Mouse (Mus musculus) spleen, postnatal 10 days (tissue): ENCODE results near the gene Xrn2.
"Not testable (repeated sequence)": the region's sequence is repeated elsewhere in the genome, so short reads cannot be mapped to it uniquely, and the experiment has no call there.

ENCODE experiments used
- DNase-seq, 2 experiments: peaks; one replicate each; pipeline ENCODE4 v3.0.0; 2021 to 2022; ENCODE audit warnings: low spot score in 2 of 2

Xrn2 gene

DNA sequence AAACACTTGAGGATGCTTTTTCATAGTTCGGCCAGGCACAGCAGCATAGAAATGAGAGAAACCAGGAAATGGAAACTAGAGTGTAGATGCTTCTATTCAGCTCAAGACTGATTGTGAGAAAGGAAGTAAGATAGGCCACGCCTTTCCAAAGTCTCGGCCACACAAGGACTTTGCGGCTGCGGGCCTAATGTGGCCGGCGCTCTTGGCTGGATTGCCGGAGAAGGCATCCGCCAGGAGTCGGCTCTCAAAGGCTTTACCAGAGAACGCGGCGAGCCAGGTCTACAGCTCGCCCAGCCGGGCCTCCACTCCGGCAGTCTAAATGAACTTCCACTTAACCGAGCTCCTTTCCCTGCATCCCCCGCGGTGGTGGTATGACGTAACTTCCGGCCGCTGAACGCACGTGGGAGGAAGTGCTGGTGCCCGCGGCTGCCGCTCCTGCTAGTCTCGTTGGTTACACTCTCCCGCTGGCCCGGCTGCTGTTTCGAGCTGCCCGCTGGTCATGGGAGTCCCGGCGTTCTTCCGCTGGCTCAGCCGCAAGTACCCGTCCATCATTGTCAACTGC lies at the start of gene Xrn2:
Xrn2 (plus strand) TSS at position 374 of the 562 bp plus-strand sequence.
- DNase-seq, result peak; percentile 88 to 95

DNA sequence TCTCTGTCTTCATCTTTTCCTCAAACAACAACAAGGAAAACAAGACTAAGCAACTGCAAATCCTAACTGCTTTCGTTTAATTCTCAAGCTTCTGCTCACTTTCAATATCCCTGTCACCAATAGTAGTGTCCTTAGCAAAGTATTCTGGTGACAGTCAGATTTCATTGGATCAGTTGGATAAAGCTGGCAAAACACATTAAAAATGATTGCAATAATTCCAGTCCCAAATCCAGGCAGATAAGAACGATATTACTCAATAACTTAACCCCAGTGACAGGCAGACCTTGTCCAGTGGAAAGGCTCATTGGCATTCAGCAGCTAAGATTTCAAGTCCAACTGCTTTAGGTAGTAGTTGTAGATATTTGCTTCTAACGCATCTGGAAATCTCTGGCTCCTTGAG lies 37.8 kb upstream of the Xrn2 start:
- no peak for DNase-seq

DNA sequence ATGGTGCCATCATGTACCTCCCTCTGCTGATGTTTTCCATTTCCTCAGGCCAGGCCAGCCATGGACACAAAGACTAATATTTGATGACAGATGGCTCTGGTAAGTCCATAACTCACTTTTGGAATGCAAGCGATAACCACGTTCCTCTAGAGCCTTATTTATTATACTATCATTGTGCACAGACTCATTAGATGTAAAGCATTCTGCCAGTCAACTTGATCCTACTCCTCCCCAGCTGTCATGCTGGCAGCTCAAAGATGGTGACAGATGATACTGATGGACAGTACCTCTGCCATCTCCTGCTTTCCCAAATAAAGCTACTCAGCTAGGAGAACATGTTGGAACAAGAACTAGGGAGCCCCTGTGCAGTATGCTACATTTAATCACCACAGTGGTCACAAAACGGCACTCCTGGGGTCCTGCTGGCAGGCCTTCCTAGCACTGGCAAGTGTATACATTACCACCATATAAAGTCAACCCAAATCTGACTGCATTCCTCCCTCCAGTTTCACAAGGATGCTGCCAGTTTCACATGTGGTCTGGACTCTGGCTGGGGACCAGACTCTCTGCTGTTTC lies 37.3 kb upstream of the Xrn2 start:
- DNase-seq, result no peak

DNA sequence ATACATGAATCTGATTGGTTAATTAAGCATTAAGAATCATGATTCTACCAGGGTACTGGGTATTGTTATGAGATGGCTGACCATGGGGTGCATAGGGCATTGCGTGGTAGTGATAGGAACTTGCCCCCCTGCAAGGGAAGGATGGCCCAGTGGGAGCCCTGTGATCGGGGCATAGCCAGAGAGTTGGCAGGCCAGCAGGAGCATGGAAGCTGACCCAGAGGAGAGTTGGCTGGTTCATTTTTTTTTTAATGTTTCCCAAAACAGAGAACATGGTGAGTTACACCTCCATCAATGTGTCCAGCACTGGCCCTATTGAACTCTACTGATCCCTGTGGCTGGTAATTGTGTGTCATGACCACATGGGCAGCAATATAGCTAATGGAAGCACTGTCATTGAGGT lies 30.0 kb upstream of the Xrn2 start:
- DNase-seq, result no peak

GRCm38 (mm10) chr2:146984831-146985230 lies 28.0 kb upstream of the Xrn2 start:
- no peak for DNase-seq

DNA sequence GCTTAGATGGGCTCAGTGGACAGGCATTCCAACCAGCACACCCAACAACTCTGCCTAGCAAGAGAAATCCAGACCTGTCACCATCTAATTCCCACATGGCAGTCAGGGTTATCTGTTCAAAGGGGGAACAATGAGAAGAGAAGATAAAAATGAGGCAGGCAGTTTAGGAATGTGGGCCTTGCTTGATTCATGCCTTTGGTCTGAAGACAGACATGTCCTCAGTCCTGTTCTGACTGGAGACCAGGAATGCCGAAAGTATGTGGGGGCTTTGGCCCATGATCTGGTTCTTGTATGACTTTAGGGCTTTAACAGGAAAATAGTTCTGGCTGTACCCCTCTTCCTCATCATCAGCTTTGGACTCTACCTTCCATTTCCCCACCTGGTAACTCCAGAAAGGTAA lies 27.0 kb upstream of the Xrn2 start:
- DNase-seq, result no peak

GRCm38 (mm10) chr2:146986429-146986828 lies 26.4 kb upstream of the Xrn2 start:
- DNase-seq, result no peak

GRCm38 (mm10) chr2:147007265-147007664 lies 5.5 kb upstream of the Xrn2 start:
- no peak for DNase-seq

DNA sequence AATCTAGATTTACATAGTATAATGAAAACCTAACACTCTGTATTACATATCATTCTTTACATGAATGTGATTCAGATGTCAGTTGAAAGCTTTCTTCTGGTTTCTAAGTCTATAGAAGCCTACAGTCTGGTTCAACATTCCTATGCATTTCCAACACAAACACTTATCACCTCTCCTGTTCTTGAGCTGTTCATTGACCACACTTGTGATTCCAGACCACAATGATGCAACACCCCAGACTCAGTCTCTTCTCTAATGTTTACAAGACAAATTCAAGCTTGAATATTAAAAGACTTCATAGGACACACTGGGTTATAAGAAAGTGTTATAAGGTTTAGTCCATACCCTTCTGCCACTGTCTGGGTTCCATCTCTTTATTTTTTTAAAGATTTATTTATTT lies 3.7 kb upstream of the Xrn2 start:
- no peak for DNase-seq

DNA sequence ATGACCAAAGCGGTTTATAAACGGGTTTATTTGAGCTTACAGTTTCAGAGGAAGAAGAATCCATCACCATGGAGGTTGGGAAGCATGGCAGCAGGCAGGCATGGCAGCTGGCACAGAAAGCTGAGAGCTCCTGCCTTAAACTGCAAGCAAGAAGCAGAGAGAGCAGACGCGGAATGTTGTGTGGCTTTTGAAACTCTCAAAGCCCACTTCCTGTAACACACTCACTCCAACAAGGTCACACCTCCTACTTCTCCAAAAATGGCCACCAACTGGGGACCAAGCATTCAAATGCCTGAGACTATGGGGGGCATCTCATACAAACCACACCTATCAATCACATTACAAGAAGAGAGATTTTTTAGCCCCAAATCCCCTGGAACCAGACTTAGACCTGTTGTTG lies 2.7 kb upstream of the Xrn2 start:
- DNase-seq, result peak in 1 of 2 experiments; percentile 21

DNA sequence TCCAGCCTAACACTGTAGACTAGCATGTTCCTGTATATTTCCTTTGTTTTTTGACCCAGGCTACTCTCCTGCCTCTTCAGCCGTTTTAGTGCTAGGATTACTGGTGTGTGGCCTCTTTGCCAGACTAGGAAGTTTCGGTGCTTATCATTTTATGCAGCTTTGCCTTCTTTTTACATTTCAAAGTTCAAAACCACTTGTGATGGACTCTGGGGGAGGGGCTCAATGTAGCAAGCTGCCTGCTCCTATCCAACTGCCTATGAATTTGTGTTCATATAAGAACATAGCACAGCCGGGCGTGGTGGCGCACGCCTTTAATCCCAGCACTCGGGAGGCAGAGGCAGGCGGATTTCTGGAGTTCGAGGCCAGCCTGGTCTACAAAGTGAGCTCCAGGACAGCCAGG lies 1.8 kb upstream of the Xrn2 start:
- DNase-seq, result no peak

DNA sequence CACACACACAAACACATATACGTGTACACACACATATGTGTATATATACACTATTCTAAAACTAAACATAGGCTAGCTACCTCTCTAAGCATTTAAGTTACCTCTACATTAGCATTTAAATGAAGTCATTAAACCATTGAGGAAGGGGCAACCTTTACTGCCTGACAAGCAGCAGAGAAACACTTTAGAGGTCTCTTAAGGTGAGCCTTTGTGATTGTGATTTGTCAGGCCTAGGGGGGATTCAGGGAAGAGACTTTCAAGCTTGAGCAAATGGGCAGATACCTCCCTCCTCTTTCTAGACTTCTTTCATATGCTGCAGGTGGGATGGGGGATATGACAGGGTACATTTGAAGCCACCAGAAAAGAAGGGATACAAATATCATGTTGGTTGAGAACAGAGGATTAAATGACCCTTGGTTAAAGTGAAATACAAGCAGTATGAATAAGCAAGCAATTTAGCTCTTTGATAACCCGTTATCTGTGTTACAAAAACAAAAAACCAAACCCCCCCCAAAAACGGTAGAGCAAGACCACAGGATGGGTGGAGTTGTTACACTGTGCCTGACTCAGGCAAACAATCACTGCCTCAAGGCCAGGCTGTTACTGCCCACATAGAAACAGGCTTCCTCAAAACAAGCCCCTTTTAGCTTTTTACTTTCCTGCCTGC lies 1.2 kb upstream of the Xrn2 start:
- peak in 1 of 2 experiments; percentile 42 for DNase-seq

DNA sequence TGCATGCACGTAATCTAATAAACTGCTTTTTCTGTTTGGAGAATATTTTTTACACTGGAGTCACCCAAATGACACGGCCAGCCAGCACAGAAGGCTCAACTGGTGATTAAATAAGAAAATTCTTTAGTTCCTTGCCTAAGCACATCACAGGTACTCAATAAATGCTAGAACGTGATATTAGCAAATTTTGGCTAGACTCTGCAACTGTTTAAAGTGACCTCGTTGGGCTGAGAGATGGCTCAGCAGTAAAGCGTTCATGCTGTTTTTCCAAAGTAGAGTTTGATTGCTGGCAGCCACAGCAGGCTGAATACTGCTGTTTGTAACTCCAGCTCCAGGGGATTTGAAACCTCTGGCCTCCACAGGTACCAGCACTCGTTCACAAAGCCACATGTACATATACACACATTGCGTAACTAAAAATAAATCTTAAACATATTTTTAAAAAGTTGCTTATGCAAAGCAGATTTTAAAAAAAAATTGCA lies 614 bp upstream of the Xrn2 start:
- DNase-seq, result peak; percentile 12 to 31

DNA sequence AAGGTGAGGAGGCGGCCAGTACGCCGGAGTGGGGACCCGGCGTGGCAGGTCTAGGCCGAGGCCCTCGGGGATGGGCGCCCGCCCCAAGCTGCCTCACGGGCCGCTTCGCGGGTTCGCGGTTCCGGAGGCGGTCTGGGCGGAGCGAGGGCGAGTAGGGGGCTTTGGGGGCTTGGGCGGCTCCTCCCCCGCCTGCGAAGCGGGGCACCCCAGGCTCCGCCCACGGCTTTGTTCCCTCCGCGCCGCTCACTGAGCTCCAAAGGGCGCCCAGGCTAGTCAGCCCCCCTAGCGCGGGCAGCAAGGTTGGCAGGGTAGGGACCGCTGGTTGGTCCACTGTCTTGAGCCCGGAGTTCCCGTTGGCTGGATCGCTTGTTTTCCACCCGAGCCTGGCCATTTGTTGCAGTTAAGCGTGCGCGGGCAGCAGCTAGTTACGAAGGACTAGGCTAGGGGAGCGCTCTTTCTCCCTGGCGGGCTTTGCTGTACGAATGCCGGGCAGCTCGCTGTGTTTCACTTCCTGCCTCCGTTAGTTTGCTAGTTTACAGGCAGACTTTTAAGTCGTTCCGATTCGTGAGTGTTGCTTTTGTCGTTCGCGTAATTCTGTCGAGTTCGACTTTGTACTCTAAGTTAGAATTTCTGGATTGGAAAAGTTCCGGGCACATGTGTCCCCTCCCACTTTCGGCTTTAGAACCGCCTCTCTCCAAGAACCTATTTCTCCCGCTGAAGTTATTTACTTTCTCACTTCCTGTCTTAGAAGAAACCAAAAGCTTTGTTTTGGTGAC lies 586 bp downstream of the Xrn2 start:
- DNase-seq, result peak; percentile 64 to 75

DNA sequence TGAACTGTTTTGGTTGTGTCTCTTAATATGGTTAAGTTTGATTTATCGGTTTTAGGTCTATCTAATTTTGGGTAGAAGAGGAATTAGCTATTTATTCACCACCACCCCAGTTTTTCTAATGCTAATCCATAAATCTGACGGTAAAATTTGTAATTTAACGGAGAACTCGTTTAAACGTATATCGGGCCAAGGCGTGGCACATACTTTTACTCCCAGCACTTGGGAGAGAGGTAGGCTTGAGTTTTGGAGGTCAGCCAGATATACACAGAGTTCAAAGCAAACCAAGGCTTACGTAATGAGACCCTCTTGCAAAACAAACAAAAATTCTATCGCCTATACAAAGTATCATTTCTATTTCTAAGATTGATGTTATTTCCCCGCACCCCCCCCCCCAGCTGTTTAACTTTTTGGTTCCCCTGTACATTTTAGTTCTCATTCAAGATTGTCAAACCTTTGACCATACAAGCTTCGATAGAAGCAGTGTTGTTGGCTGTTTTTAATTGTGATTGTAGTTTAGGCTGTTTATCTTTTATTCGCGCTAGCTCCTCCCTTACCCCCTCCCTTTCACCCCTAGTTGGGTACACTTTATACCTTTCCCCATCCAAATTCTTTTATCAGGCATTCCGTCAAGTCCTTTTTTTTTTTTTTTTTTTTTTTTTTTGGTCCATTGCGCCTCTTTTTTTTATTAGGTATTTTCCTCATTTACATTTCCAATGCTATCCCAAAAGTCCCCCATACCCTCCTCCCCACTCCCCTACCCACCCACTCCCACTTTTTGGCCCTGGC lies 1.5 kb downstream of the Xrn2 start:
- DNase-seq, result no peak

DNA sequence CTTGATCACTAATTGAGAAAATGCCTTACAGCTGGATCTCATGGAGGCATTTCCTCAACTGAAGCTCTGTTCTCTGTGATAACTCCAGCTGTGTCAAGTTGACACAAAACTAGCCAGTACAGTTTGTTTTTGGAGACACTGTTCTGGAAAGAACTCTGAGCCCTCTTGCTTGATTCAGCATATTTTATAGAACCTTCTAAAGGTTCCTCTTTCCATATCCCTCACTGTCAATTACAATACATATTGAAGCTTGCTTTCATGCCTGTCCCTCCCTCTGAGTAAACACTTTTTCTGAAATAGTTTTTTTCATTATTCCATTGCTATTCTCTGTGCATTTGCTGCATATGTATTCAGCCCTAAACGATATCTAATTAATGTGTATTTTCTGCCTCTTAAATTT lies 9.2 kb downstream of the Xrn2 start:
- DNase-seq, result not testable (repeated sequence)

DNA sequence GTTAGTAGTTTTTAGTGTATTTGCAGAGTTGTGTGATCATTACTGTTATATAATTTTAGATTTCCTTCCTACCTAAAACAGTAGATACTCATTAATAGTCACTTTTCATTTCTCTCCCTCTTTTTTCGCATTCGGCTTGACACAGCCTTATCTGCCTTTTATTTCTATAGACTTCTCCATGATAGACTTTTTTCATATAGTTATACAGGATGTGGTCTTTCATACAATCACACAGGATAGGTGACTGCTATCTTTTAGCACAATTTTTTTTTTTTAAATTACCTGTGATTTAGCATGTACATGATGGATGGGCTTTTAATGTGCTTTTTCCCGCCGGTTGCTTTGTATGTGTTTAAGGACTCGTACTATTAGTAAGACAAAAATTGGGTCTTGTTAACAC lies 10.3 kb downstream of the Xrn2 start:
- DNase-seq, result no peak

DNA sequence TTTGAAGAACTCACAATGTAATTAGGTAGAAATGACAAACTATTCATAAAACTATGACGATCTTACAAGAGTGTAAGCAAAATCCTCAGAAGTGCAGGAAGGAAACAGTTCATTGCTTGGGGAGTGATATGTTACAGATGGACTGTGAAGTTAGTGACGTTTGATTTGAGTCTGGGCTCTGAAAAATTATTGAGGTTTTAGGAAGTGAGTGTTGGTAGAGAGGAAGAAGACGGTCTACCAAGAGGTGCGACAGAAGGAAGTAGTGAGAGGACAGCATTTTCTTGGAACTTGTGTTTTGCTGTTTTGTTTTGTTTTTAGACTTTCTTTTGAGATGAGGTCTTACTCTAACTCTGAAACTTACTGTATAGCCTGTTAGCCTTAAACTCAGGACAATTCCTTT lies 10.8 kb downstream of the Xrn2 start:
- no peak for DNase-seq

DNA sequence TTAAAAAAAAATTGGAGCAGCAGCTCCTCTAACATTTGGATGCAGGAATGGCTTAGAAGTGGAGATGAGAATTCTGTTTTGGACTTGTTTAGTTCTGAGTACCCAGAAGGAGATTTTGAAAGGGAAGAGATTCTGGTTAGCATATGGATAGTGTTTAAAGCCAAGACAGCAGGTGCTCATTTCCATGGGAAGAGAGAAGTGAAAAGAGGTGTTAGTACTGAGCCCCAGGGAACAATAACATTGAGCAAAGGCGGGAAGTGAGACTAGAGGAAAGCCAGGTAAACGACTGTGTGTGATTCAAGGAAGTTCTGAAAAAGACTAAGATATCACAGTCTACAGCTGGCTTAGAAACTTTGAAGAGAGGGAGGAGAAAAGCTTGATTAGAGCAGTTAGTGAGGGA lies 20.3 kb downstream of the Xrn2 start:
- no peak for DNase-seq

GRCm38 (mm10) chr2:147035864-147036263 lies 23.1 kb downstream of the Xrn2 start:
- DNase-seq, result no peak

GRCm38 (mm10) chr2:147047051-147047450 lies 34.3 kb downstream of the Xrn2 start:
- no peak for DNase-seq
